Mouse (Mus musculus) megakaryocyte, embryonic 14.5 days (primary cell): Measurements from ENCODE around the gene Slc25a20.

ENCODE experiments used
- FLI1 ChIP-seq: IDR thresholded peaks from 2 replicates; pipeline ENCODE4 v1.6.1; 2012; ENCODE audit warnings: low read length, inconsistent platforms, mixed read lengths
- GATA1 ChIP-seq: IDR thresholded peaks from 3 replicates; pipeline ENCODE4 v1.6.1; 2012; ENCODE audit warnings: mixed read lengths, low read length, inconsistent platforms, borderline replicate concordance

- TF ChIP-seq GATA1, result no peak
- no peak for TF ChIP-seq FLI1
These were observed at the start of gene Slc25a20 for GRCm38 (mm10) chr9:108661677-108662612.
